Mouse (Mus musculus): Measurements from ENCODE around the gene Pnmt. TPM values are rescaled to one million over a fixed set of nuclear protein-coding genes. Genes with fewer than 3 reads are reported as not detected.
A peak's percentile ranks its signal among the peaks of the same experiment; 100 is the strongest.
"Not testable (repeated sequence)": the region's sequence is repeated elsewhere in the genome, so short reads cannot be mapped to it uniquely, and the experiment has no call there.

Gene Pnmt
- polyA plus RNA-seq, 1 experiment from 2014 or later: 1.7 TPM

DNA sequence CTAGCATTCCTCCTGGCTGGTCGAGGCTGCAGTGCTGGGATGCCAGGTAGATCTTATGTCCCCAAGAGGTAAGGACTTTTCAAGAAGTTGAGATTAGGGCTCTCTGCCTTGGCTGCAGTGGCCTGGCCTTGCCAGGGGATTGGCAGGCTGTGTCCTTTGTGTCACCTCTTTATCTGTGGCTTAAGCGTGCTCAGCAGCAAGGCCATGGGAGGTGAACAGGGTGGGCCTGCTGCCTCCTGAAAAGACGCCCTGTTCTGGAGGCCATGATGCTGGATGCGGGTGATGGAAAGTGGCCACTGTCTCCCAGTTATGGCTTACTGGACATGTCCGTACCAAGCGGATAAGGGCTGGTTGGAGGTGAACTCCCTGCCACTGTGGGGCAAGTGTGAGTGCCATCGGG lies 6.9 kb upstream of the Pnmt start:
- Histone ChIP-seq H3K4me2 (ENCODE audit: low read length) (no peak overlapping the region), H3K27ac (ENCODE audit: low read length) (no peak overlapping the region), H3K4me3 (ENCODE audit: low read depth, low read length) (no peak overlapping the region), H3K9ac (ENCODE audit: low read depth, low read length) (no peak overlapping the region), H3K36me3 (ENCODE audit: control insufficient read depth, insufficient read depth, low read length) (peaks cover 22% of the 10 kb centered on the region), H3K9me3 (replicated peaks; ENCODE audit: control insufficient read depth, low read length, poor library complexity, severe bottlenecking) (no peaks in the 10 kb centered on the region), H3K4me1 (ENCODE audit: control insufficient read depth, insufficient read depth, low read length) (no peaks in the 10 kb centered on the region), H3K27me3 (ENCODE audit: control insufficient read depth, insufficient read depth, low read depth, low read length) (no peaks in the 10 kb centered on the region)
- 92% methylated on average over 7 of the region's 7 CpGs for WGBS
- no peak for ATAC-seq

- Histone ChIP-seq H3K9ac (ENCODE audit: low read depth, low read length) (no peak overlapping the region), H3K9me3 (replicated peaks; ENCODE audit: control insufficient read depth, low read length, poor library complexity, severe bottlenecking) (no peaks in the 10 kb centered on the region), H3K27ac (ENCODE audit: low read length) (no peak overlapping the region), H3K36me3 (ENCODE audit: control insufficient read depth, insufficient read depth, low read length) (peaks cover 19% of the 10 kb centered on the region), H3K4me1 (ENCODE audit: control insufficient read depth, insufficient read depth, low read length) (no peaks in the 10 kb centered on the region), H3K4me3 (ENCODE audit: low read depth, low read length) (no peak overlapping the region), H3K27me3 (ENCODE audit: control insufficient read depth, insufficient read depth, low read depth, low read length) (no peaks in the 10 kb centered on the region), H3K4me2 (ENCODE audit: low read length) (no peak overlapping the region)
- WGBS: 74% methylated on average over 6 of the region's 6 CpGs
- ATAC-seq: peak; percentile 36; the same call in 1 of the 2 replicates
Measured at GRCm38 (mm10) chr11:98380106-98380505, 6.1 kb upstream of the Pnmt start.

GRCm38 (mm10) chr11:98381651-98382050 lies 4.6 kb upstream of the Pnmt start:
- WGBS: 94% methylated on average over 2 of the region's 2 CpGs
- peaks cover 9% of the 10 kb centered on the region; the same call in 1 of the 2 replicates for H3K27me3 ChIP-seq (ENCODE audit: control insufficient read depth, insufficient read depth, low read depth, low read length)

GRCm38 (mm10) chr11:98382405-98382804 lies 3.8 kb upstream of the Pnmt start:
- H3K36me3 ChIP-seq (ENCODE audit: control insufficient read depth, insufficient read depth, low read length): peaks cover 16% of the 10 kb centered on the region
- H3K9ac ChIP-seq (ENCODE audit: low read depth, low read length); H3K4me3 ChIP-seq (ENCODE audit: low read depth, low read length); H3K4me1 ChIP-seq (ENCODE audit: control insufficient read depth, insufficient read depth, low read length); H3K27ac ChIP-seq (ENCODE audit: low read length); H3K4me2 ChIP-seq (ENCODE audit: low read length); ATAC-seq; H3K9me3 ChIP-seq (replicated peaks; ENCODE audit: control insufficient read depth, low read length, poor library complexity, severe bottlenecking): not testable (repeated sequence)
- peaks cover 11% of the 10 kb centered on the region for H3K27me3 ChIP-seq (ENCODE audit: control insufficient read depth, insufficient read depth, low read depth, low read length)
- WGBS: 57% methylated on average over 2 of the region's 2 CpGs

More at GRCm38 (mm10) chr11:98381651-98382050, 4.6 kb upstream of the Pnmt start:
- H3K4me2 ChIP-seq (ENCODE audit: low read length): no peak overlapping the region
- no peak for ATAC-seq
- no peak overlapping the region for H3K9ac ChIP-seq (ENCODE audit: low read depth, low read length)
- H3K9me3 ChIP-seq (replicated peaks; ENCODE audit: control insufficient read depth, low read length, poor library complexity, severe bottlenecking): no peaks in the 10 kb centered on the region
- H3K4me3 ChIP-seq (ENCODE audit: low read depth, low read length): no peak overlapping the region
- H3K27ac ChIP-seq (ENCODE audit: low read length): no peak overlapping the region
- no peaks in the 10 kb centered on the region; the same call in 1 of the 2 replicates for H3K4me1 ChIP-seq (ENCODE audit: control insufficient read depth, insufficient read depth, low read length)
- H3K36me3 ChIP-seq (ENCODE audit: control insufficient read depth, insufficient read depth, low read length): peaks cover 16% of the 10 kb centered on the region

GRCm38 (mm10) chr11:98383261-98384030 lies 2.8 kb upstream of the Pnmt start, which contains the start of gene Tcap:
Gene Tcap, plus strand, starts transcription at chr11:98383811.
- Histone ChIP-seq H3K27ac (ENCODE audit: low read length) (no peak within 1 kb of the TSS), H3K9ac (ENCODE audit: low read depth, low read length) (no peak within 1 kb of the TSS), H3K4me1 (ENCODE audit: control insufficient read depth, insufficient read depth, low read length) (no peaks in the 10 kb centered on the region; the same call in 1 of the 2 replicates), H3K4me2 (ENCODE audit: low read length) (no peak within 1 kb of the TSS), H3K9me3 (replicated peaks; ENCODE audit: control insufficient read depth, low read length, poor library complexity, severe bottlenecking) (no peaks in the 10 kb centered on the region), H3K36me3 (ENCODE audit: control insufficient read depth, insufficient read depth, low read length) (peaks cover 11% of the 10 kb centered on the region), H3K27me3 (ENCODE audit: control insufficient read depth, insufficient read depth, low read depth, low read length) (peaks cover 20% of the 10 kb centered on the region), H3K4me3 (ENCODE audit: low read depth, low read length) (no peak within 1 kb of the TSS)
- no peak for ATAC-seq
- 70% methylated on average over 14 of the region's 14 CpGs for WGBS

DNA sequence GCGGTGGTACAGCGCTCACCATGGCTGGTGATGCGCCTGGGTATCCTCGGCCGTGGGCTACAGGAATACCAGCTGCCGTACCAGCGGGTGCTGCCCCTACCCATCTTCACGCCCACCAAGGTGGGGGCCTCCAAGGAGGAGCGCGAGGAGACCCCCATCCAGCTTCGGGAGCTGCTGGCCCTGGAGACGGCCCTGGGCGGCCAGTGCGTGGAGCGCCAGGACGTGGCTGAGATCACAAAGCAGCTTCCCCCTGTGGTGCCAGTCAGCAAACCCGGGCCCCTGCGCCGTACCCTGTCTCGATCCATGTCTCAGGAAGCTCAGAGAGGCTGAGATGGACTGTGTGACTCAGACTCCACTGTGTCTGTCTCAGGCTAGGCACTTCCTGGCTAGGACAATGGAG lies 2.0 kb upstream of the Pnmt start:
- no peaks in the 10 kb centered on the region for H3K9me3 ChIP-seq (replicated peaks; ENCODE audit: control insufficient read depth, low read length, poor library complexity, severe bottlenecking)
- H3K4me1 ChIP-seq (ENCODE audit: control insufficient read depth, insufficient read depth, low read length): no peaks in the 10 kb centered on the region; the same call in 1 of the 2 replicates
- H3K4me2 ChIP-seq (ENCODE audit: low read length): no peak overlapping the region
- WGBS: 78% methylated on average over 20 of the region's 20 CpGs
- H3K9ac ChIP-seq (ENCODE audit: low read depth, low read length): no peak overlapping the region
- H3K27ac ChIP-seq (ENCODE audit: low read length): no peak overlapping the region
- H3K36me3 ChIP-seq (ENCODE audit: control insufficient read depth, insufficient read depth, low read length): peaks cover 5% of the 10 kb centered on the region; the same call in 1 of the 2 replicates
- H3K4me3 ChIP-seq (ENCODE audit: low read depth, low read length): no peak overlapping the region
- no peak for ATAC-seq
- H3K27me3 ChIP-seq (ENCODE audit: control insufficient read depth, insufficient read depth, low read depth, low read length): peaks cover 24% of the 10 kb centered on the region

DNA sequence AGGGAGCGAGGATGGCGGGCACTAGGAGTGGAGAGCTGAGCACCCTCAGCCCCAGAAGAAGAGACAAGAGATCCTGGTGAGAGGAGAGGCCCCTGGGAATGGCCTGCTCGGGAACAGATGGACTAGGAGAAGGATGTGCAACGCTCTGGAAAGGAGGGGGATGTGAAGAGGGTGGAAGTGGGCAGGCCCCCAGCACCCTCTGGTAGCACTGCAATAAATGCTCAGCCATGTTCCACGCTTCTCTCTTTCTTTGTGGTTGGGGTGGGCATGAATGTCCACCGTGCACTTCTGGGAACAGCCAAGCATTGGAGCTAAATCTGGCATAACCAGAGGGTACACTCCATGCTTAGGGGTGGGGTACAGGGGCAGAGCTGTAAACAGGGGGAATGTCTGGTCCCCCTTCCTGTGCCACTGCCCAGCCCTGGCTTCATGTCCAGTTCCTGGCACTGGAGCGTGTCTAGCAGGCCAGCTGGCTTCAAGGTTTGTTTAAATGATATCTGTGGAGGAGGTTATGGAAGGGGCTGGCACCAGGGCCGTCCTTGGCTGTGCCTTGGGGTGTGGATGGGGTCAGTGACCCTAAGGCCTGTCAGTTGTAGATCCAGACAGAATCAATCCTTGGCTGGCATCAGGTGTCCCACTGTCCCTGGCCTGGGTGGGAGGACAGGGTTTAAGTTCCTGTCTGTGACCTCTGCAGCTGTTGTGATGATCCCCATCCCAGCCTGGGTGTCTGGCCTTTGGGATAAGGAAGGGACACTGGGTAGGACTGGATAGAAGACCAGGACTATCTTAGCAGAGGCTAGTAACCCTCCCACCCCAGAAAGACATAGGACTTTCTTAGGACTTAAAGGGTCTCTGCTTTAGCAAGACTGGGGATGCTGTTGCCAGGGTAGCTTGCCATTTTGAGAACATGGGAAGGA lies 1.3 kb upstream of the Pnmt start:
- Histone ChIP-seq H3K27ac (ENCODE audit: low read length) (no peak overlapping the region), H3K27me3 (ENCODE audit: control insufficient read depth, insufficient read depth, low read depth, low read length) (peaks cover 24% of the 10 kb centered on the region), H3K4me3 (ENCODE audit: low read depth, low read length) (no peak overlapping the region), H3K4me1 (ENCODE audit: control insufficient read depth, insufficient read depth, low read length) (no peaks in the 10 kb centered on the region; the same call in 1 of the 2 replicates), H3K36me3 (ENCODE audit: control insufficient read depth, insufficient read depth, low read length) (peaks cover 3% of the 10 kb centered on the region; the same call in 1 of the 2 replicates), H3K4me2 (ENCODE audit: low read length) (no peak overlapping the region), H3K9me3 (replicated peaks; ENCODE audit: control insufficient read depth, low read length, poor library complexity, severe bottlenecking) (no peaks in the 10 kb centered on the region), H3K9ac (ENCODE audit: low read depth, low read length) (no peak overlapping the region)
- ATAC-seq: no peak
- 69% methylated on average over 8 of the region's 8 CpGs for WGBS

- ATAC-seq: no peak
- H3K4me3 ChIP-seq (ENCODE audit: low read depth, low read length): no peak overlapping the region
- no peaks in the 10 kb centered on the region for H3K36me3 ChIP-seq (ENCODE audit: control insufficient read depth, insufficient read depth, low read length)
- H3K9me3 ChIP-seq (replicated peaks; ENCODE audit: control insufficient read depth, low read length, poor library complexity, severe bottlenecking): no peaks in the 10 kb centered on the region
- H3K4me1 ChIP-seq (ENCODE audit: control insufficient read depth, insufficient read depth, low read length): no peaks in the 10 kb centered on the region; the same call in 1 of the 2 replicates
- H3K4me2 ChIP-seq (ENCODE audit: low read length): peak overlapping the region; percentile 26
- peaks cover 28% of the 10 kb centered on the region for H3K27me3 ChIP-seq (ENCODE audit: control insufficient read depth, insufficient read depth, low read depth, low read length)
- WGBS: 22% methylated on average over 24 of the region's 24 CpGs
- no peak overlapping the region for H3K27ac ChIP-seq (ENCODE audit: low read length)
- no peak overlapping the region; the same call in 1 of the 2 replicates for H3K9ac ChIP-seq (ENCODE audit: low read depth, low read length)
Measured at GRCm38 (mm10) chr11:98386596-98386995, 346 bp downstream of the Pnmt start.
